Mouse (Mus musculus) lung, embryonic 14.5 days (tissue): ENCODE measurements around the gene Mast4. TPM values are rescaled to one million over a fixed set of nuclear protein-coding genes. Genes with fewer than 3 reads are reported as not detected.

ENCODE experiments used
- ATAC-seq: fragments of 200-750 bp; cut with Nextera tagmentation; 2 replicates; pipeline ENCODE4 v1.8.0; 2017; ENCODE audit warnings: mild to moderate bottlenecking, moderate TSS enrichment, moderate library complexity; ENCODE audit not compliant: insufficient read depth
- DNase-seq: peaks from one replicate; pipeline ENCODE4 v3.0.0-alpha.2; 2015
- H3K27ac ChIP-seq: fragments of 300-500 bp; sonication (generic); 2 replicates; pipeline ENCODE4 v1.5.1; 2014; ENCODE audit warnings: low read depth, mild to moderate bottlenecking, moderate library complexity
- H3K27me3 ChIP-seq: fragments of 300-500 bp; sonication (generic); 2 replicates; pipeline ENCODE4 v1.6.1; 2014; ENCODE audit warnings: low read length, control low read depth; ENCODE audit not compliant: insufficient read depth
- H3K36me3 ChIP-seq: fragments of 300-500 bp; sonication (generic); 2 replicates; pipeline ENCODE4 v1.6.1; 2014; ENCODE audit warnings: control low read depth; ENCODE audit not compliant: insufficient read depth
- H3K4me1 ChIP-seq: fragments of 300-500 bp; sonication (generic); 2 replicates; pipeline ENCODE4 v1.6.1; 2014; ENCODE audit warnings: antibody characterized with exemption, control low read depth; ENCODE audit not compliant: insufficient read depth
- H3K4me2 ChIP-seq: fragments of 300-500 bp; sonication (generic); 2 replicates; pipeline ENCODE4 v1.6.1; 2014; ENCODE audit warnings: mild to moderate bottlenecking
- H3K4me3 ChIP-seq: fragments of 300-500 bp; sonication (generic); 2 replicates; pipeline ENCODE4 v1.5.1; 2014; ENCODE audit warnings: low read depth, low read length
- H3K9ac ChIP-seq: fragments of 300-500 bp; sonication (generic); 2 replicates; pipeline ENCODE4 v1.6.1; 2014
- H3K9me3 ChIP-seq: fragments of 300-500 bp; sonication (generic); 2 replicates; pipeline ENCODE4 v1.6.1; 2016; ENCODE audit warnings: low read depth, low read length, control low read depth
- CTCF ChIP-seq: IDR thresholded peaks from 2 replicates; pipeline ENCODE4 v1.5.1; 2016; ENCODE audit warnings: antibody characterized with exemption, low read depth
- WGBS: fragments of 180-500 bp; shearing (Covaris S2); extraction: QIAGEN DNeasy Blood & Tissue Kit; methylation state at CpG from one replicate; pipeline ENCODE4 v1.1.7; 2014; 5-methylcytosine and 5-hydroxymethylcytosine counted together
- polyA plus RNA-seq: library from polyadenylated mRNA; unstranded; fragments of >200 nt; fragmentation: Nextera tagmentation; extraction: Ambion mirVana; gene quantifications from 2 replicates; pipeline ENCODE4 v1.2.1, GENCODE M21; 2014

Mast4 gene
- polyA plus RNA-seq, 1 experiment from 2014 or later: 30.8 TPM

- Histone ChIP-seq H3K27ac (no peak overlapping the region), H3K27me3 (no peaks in the 10 kb centered on the region), H3K4me1 (no peaks in the 10 kb centered on the region), H3K4me2 (no peak overlapping the region), H3K9ac (no peak overlapping the region), H3K36me3 (no peaks in the 10 kb centered on the region), H3K9me3 (no peaks in the 10 kb centered on the region), H3K4me3 (no peak overlapping the region)
- DNase-seq (no peak), ATAC-seq (no peak)
- TF ChIP-seq CTCF: no peak
- WGBS: 56% methylated on average over 4 of the region's 4 CpGs
These were observed 90.2 kb downstream of the Mast4 start for GRCm38 (mm10) chr13:103244053-103244452.

GRCm38 (mm10) chr13:103241092-103241491 lies 93.2 kb downstream of the Mast4 start:
- no peaks in the 10 kb centered on the region for H3K27me3 ChIP-seq
- H3K9me3 ChIP-seq: no peaks in the 10 kb centered on the region
- H3K4me2 ChIP-seq: no peak overlapping the region
- DNase-seq (no peak), ATAC-seq (no peak)
- WGBS: 89% methylated on average over 4 of the region's 4 CpGs
- H3K9ac ChIP-seq: no peak overlapping the region
- H3K27ac ChIP-seq: no peak overlapping the region
- no peak overlapping the region for H3K4me3 ChIP-seq
- no peak for TF ChIP-seq CTCF
- no peaks in the 10 kb centered on the region for H3K4me1 ChIP-seq
- no peaks in the 10 kb centered on the region for H3K36me3 ChIP-seq

- Histone ChIP-seq H3K27me3 (no peaks in the 10 kb centered on the region), H3K27ac (no peak overlapping the region), H3K9ac (no peak overlapping the region), H3K9me3 (no peaks in the 10 kb centered on the region), H3K4me1 (no peaks in the 10 kb centered on the region), H3K4me2 (no peak overlapping the region), H3K4me3 (no peak overlapping the region), H3K36me3 (no peaks in the 10 kb centered on the region)
- no peak for TF ChIP-seq CTCF
- DNase-seq (no peak), ATAC-seq (no peak)
- 84% methylated on average over 8 of the region's 8 CpGs for WGBS
These were observed 94.6 kb downstream of the Mast4 start for GRCm38 (mm10) chr13:103239654-103240053.

- 88% methylated on average over 7 of the region's 7 CpGs for WGBS
These were observed 96.1 kb downstream of the Mast4 start for GRCm38 (mm10) chr13:103238034-103238705.

GRCm38 (mm10) chr13:103232171-103232570 lies 102.1 kb downstream of the Mast4 start:
- no peak overlapping the region for H3K9ac ChIP-seq
- 86% methylated on average over 7 of the region's 7 CpGs for WGBS
- H3K27ac ChIP-seq: no peak overlapping the region
- H3K27me3 ChIP-seq: no peaks in the 10 kb centered on the region
- no peak for DNase-seq
- no peak for ATAC-seq
- no peak overlapping the region for H3K4me2 ChIP-seq
- TF ChIP-seq CTCF: no peak
- H3K9me3 ChIP-seq: no peaks in the 10 kb centered on the region
- H3K4me3 ChIP-seq: no peak overlapping the region
- H3K36me3 ChIP-seq: no peaks in the 10 kb centered on the region
- no peaks in the 10 kb centered on the region for H3K4me1 ChIP-seq

More at GRCm38 (mm10) chr13:103238034-103238705, 96.1 kb downstream of the Mast4 start:
- no peaks in the 10 kb centered on the region for H3K36me3 ChIP-seq
- no peak overlapping the region for H3K27ac ChIP-seq
- DNase-seq (no peak), ATAC-seq (no peak)
- no peak overlapping the region for H3K9ac ChIP-seq
- TF ChIP-seq CTCF: no peak
- no peaks in the 10 kb centered on the region for H3K9me3 ChIP-seq
- no peaks in the 10 kb centered on the region for H3K4me1 ChIP-seq
- H3K4me2 ChIP-seq: no peak overlapping the region
- H3K4me3 ChIP-seq: no peak overlapping the region
- no peaks in the 10 kb centered on the region for H3K27me3 ChIP-seq

GRCm38 (mm10) chr13:103229069-103229468 lies 105.2 kb downstream of the Mast4 start:
- ATAC-seq (no peak), DNase-seq (no peak)
- Histone ChIP-seq H3K4me3 (no peak overlapping the region), H3K4me1 (no peaks in the 10 kb centered on the region), H3K36me3 (no peaks in the 10 kb centered on the region), H3K9ac (no peak overlapping the region), H3K27ac (no peak overlapping the region), H3K9me3 (no peaks in the 10 kb centered on the region), H3K27me3 (no peaks in the 10 kb centered on the region), H3K4me2 (no peak overlapping the region)
- 77% methylated on average over 4 of the region's 4 CpGs for WGBS
- no peak for TF ChIP-seq CTCF

GRCm38 (mm10) chr13:103225895-103226815 lies 108.1 kb downstream of the Mast4 start:
- 55% methylated on average over 17 of the region's 17 CpGs for WGBS
- Histone ChIP-seq H3K36me3 (no peaks in the 10 kb centered on the region), H3K4me2 (no peak overlapping the region), H3K4me1 (no peaks in the 10 kb centered on the region), H3K27me3 (no peaks in the 10 kb centered on the region), H3K9ac (no peak overlapping the region), H3K9me3 (no peaks in the 10 kb centered on the region), H3K27ac (no peak overlapping the region), H3K4me3 (no peak overlapping the region)
- TF ChIP-seq CTCF: no peak
- ATAC-seq (no peak), DNase-seq (no peak)
